Mouse (Mus musculus) urinary bladder, postnatal 14 days (tissue): ENCODE results near the gene Crnkl1.
"Not testable (repeated sequence)": the region's sequence is repeated elsewhere in the genome, so short reads cannot be mapped to it uniquely, and the experiment has no call there.

ENCODE experiments used
- DNase-seq: peaks from one replicate; pipeline ENCODE4 v3.0.0; 2021; ENCODE audit warnings: low spot score

Gene Crnkl1

DNA sequence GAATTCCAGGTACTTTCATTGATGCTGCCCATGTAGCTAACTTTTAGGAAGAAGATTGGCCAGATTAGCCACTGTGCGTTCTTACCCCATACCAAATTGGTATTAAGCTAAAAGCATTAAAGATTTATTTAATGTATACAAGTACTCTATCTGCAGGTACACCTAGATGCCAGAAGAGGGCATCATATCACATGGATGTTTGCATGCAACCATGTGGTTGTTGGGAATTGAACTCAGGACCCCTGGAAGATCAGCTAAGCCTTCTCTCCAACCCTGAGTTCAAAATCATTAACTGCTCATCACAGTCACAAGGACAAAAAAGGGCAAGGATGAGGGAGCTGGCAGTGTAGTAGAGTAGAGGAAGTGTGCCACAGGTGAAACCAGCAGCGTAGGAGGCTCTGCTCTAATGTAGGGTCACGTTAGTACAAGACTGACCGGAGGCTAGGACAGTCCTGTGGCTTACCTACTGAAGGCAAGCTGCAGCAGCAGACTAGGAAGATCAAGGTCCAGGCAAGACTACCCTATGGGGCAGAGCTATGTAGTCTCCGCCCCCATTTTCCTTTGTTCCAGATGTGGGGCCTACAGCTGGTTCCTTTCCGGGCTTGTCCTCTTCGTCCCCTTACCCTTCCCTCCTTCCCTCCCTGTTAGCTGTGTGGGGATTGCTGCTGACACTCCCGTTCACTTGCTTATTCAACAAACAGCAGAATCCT is 13.7 kb downstream of the Crnkl1 start:
- DNase-seq = no peak

DNA sequence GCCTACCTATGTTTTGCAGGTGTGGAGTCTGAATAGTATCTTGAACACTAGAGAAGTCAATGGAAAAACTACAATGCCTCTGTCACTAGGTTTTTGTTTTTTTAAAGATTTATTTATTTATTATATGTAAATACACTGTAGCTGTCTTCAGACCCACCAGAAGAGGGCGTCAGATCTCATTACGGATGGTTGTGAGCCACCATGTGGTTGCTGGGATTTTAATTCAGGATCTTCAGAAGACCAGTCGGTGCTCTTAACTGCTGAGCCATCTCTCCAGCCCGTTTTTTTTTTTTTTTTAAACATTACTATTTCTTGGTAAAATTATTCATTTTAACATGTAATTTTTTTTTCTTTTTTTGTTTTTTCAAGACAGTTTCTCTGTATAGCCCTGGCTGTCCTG is 28.9 kb downstream of the Crnkl1 start:
- DNase-seq = not testable (repeated sequence)

DNA sequence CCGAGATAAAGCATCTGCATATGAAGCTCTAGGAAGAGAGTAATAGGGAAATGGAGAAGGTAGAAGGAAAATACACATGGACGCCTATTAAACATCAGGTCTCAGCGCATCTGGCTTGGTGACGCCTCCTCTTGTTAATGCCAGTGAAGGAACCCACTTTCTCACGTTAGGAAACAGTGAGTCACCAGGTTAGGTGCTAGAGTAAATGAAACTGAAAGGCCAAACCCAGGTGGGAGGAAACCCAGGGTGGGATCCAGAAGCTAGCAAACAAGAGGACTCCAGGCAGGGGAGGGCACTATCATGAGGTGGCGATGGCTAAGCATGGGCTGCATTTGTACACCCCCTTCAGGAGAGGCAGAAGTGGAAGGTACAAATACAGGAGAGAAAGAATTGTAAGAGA is 29.7 kb downstream of the Crnkl1 start:
- DNase-seq = no peak

DNA sequence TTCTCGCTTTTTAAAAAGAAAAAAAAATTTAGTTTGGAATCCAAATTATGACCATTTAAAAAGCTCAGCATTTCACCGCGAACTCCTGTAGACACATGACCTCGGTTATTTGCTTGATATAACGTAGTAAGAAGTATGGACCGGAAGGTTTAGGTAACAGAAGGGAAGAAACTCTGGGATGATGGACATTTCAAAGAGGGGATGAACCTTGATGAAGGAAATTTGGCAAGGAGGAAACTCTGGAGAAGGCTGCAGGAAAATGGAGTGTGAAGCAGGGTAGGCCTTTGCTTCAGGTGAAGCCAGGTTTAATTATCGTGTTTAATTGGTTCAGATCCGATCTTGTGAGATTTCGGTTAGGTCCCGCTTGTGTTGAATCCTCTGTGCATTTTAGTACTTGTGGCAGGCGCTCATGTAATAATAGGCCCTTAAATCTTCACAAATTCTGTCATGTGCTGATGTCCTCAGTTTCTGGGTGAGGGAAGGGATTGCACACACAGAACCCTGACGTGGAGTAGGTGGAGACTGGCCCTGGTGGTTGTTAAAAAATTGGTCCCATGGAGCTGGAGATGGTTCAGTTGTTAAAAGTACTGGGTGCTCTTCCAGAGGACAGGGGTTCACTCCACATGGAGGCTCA is 30.7 kb downstream of the Crnkl1 start:
- no peak for DNase-seq

DNA sequence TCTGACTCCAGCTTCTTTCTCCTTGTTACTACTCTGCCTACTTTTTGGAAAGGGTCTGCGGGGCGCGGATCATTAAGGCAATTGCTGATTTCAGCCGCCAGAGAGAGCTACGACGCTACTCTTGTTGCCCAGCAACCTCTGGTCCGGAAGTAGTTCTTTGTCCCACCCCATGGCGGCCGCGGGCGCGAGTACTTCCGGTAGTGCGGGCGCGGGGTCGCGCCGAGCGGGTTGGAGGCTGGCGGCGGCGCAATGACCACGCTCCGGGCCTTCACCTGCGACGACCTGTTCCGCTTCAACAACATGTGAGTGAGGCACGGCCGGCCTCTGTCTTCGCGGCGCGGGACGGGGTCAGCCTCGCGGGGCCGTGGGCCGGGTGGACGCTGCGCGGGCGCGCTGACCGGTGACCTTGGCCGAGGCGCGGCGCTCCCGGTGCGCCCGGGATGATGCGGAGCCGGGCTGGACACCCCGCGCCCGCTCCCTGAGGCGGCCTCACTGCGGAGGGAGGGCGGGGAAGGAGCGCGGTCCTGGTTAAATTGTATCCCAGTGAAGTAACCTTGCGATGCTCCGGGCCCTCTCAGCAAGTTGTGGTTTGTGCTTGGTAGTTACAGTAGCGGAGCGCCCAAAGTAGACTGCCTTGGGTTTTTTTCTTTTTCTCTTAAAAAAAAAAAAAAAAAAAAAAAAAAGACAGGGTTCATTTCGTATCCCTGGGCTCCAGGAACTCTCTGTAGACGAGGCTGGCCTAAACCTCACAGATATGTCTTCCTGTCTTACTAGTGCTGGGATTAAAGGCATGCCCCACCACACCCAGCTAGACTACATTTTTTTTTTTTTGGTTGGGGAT is 31.5 kb downstream of the Crnkl1 start:
- peak; percentile 91 for DNase-seq

DNA sequence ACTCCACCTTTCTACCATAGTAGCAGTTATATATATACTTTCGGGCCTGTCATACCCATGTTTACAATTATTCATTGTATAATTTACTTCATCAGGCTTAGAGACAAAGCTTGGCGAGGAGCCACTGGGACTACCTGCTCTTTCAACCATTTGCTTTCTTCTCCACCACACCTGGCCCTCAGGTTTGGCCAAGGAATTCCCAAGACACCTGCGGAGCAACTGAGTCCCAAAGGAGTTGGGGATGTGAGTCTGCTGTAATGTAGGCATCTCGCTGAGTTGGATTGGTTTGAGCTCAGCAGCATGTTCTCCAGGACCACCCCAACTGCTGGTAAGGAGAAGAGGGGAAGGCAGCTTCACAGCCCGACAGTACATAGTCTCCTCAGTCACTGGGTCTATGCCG is 33.0 kb downstream of the Crnkl1 start, which contains the start of gene Naa20:
Naa20 (plus strand) TSS at position 239 of the 400 bp plus-strand sequence.
- no peak for DNase-seq

DNA sequence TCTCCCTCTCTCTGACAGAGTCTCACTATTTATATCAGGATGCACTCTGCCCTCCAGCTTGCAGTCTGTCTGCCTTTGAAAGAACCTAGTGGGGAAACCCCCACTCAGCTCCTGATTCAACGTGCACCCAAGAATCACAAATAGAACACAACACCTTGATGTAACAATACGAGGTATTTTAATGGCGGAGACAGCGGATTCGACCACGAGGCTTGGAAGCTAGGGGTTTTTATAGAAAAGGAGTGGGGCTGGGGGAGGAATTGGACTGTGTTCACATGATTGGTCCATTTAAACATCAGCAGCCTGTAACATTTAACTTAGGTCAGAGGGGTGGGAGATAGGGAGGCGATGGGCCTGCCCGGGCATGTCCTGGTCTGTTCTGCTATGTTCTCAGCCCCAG is 34.5 kb downstream of the Crnkl1 start:
- DNase-seq = not testable (repeated sequence)

DNA sequence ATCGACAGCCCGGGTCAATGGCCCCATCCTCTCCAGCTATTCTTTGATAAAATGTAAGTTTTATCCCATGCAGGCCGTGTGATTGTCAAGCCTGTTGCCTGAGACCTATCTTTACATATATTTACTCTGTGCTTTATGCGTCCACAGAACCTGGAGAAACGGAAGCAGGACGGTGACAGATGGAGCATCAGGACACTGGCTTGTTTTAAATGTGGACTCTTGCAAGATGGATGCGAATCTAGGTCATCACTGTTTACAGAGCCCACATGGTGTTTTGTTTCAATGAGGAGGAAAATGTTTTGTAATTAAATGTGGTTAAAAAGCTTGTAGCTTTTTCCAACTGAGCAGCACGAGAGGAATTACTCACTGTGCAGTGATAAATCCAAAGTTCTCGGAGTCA is 36.7 kb downstream of the Crnkl1 start:
- no peak for DNase-seq

DNA sequence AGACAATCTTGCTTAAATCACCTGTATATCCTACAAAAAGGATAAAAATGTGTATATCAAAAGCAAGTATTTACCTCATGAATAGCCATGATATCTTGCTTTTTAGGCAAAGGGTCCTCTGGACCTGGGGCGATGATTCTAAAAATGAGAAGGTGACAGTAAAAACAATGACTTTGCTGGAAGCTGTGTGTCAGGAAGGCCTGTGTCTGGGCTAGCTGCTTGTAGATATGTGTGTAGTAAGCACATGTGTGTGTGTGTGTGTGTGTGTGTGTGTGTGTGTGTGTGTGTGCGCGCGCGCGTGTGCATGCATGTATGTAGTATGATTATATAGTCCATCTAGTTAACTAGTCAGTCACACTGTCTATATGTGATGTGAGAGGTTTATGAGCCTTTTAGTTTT is 41.1 kb downstream of the Crnkl1 start:
- no peak for DNase-seq

DNA sequence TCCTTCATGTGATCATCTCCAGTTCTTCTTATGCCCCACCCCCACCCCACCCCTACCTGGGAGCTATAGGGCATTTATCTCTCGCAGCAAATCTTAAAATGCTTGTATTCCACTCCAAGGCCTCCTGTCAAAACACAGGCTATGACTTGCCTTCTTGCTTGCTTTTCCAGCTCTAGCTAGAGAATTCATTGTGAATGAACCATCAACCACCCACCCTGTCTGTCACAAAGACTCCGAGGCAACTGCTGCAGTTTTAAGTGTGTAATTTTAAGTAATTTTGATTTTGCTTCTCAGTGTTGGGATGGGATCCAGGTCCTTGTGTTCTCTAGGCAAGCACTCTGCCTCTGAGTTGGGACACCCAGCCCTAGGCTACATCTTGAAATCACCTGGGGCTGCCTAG is 44.2 kb downstream of the Crnkl1 start:
- DNase-seq = no peak

DNA sequence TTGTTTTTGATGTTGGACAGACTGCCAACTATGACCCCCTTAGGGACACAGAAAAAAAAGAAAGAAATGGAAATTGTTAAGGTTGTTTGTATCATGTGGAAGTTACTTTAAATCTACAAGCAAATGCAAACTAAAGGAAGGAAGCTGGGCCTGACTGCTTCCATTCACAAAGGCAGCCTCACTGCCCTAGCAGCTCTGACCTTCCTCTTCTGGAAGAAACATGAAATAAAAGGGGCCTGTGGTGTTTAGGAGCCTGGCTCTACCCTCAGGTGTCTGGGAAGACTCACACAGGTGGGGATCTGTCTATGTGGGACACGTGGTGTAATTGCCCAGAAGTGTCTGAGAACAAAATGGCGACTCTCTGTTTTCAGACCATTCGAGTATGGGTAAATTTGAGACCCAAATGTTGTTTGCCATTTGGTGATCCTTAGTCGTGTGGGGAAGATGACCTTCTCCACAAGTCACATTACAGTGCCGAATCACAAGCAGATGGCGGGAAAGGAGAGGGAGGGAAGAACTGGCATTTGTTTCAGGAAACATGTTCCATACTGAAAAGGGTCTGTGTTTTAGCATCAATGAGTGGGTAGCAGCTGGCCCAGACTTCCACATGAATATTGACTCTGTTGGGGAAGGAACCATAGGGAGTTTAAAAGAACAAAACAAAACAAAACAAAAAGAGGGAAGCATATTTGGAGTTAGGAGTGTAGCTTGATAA is 45.9 kb downstream of the Crnkl1 start:
- DNase-seq = no peak

DNA sequence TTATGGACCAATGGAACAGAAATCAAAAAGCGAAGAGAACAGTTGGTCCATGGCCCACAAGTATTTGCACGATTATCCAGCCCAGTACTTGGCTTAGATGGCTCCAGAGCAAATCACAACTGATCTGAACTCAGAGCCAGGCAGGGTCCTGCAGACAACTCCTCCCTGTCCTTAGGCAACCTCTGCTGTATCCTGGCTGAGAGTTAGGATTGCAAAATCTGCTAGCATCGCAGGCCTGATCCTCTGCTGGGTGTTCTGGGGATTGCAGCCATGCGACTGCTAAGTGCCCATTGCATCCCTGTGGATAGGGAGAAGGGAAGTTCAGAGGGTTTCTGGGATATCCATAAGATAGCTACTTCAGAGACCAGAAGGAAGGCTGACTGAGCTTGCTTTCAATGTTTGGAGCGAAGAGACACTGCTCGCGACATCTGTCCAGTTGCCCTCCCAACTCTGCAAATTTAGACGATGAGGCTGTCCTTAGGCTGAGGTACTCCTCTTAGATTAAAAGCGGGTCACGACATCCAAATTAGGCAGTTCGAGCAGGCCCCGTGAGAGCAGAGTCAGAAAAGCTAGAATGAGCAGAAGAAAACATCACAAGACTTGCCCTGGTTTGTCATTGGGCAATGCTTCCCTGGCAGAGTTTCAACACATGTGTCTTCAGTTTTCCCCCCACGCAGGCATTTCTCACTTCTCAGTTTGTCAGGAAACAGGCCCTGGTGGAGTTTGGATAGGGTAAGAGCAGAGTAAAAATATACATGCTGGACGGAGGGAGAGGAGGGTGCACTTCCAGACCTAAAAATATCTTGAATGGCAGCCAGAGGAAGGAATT is 46.7 kb downstream of the Crnkl1 start:
- peak; percentile 60 for DNase-seq

DNA sequence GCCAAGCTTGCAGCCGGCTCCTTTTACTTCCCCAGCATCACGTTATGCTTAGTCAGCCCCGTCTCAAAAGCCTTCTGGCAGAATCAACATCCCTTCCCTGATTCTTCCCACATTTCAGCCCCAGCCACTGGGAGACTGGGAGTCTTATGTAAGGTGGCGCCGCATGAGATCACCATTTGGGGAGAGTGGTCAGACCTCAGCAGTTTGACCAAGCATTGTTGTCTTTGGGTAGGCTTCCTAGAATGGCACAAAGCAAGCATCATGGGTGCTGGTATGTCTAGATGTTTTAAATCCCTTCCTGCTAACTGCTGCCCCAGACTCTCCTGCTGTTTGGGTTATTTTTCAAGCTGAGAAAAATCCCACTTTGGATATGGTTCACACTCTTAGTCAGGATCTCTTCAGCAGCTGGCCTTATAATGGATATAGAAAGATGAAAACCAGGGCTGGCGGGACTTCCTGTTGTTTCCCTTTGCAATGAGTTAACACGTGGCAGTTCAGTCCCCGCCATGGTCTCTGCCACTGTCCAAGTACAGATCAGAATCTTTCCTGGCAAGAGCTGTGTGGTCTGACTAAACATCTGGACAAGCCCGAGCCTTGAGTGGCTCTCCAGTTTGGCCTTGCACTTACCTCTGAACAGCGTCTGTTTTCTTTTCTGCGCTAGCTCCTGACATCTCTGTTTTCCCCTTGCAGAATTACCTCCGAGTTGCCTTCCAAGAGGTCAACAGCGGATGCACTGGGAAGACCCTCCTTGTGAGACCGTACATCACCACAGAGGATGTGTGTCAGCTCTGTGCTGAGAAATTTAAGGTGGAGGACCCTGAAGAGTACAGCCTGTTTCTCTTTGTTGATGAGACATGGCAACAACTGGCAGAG is 49.7 kb downstream of the Crnkl1 start:
- DNase-seq = peak; percentile 60

DNA sequence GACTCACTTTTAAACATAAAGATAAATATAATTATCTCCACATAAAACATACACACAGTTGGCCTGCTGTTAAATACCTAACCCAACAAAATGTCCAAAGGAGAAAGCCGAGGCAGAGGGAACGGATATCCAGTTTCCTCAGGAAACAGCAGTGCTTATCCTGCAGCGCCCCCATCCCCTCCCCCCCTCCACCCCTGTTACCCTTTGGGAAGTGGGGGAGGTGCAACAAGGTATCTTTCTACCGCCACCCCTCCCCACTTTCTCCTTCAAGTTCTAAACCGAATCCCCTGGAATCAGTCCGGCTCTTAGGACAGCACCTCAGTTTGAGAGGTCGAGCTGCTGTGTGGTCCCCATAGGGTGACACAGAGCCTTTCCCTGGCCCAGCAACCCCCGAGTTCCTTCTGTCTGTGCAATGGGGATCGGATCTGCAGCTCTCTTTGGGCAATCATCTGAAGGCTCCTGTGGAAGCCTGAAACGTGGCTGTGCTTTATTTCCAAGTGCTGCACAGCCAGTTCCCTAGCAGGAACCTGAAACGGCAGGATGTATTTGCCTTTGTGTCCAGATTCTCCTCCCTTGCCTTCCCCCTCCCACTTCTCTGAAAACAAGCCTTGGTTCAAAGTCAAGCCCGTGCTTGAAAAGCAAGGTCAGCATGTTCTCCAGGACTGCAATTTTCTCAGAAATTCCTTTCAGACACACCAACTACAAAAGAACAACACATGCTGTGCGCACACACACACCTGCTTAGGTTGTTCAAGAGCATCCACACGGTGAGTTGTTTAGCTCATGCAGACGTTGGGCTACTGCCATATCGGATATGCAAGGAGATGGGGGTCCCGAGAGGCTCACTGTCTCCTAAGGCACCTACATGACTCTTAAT is 50.5 kb downstream of the Crnkl1 start:
- DNase-seq = peak; percentile 45

DNA sequence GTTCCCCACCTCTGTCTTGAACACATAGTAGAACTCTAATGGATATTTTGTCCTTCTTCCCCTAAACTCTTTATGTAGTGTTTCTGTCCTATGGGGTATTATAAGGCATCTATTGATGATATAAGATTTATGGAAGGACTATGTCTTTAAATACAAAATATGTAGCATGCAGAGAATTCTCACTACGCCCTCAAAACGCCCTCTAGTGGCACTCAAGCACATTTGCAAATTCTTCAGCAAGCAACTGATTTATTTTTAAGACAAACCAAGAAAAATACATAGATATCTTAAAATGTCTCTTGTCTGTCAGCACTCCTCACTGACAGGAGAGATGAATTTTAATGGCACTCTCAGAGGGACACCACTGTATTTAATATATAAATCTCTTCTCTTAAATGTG is 52.4 kb downstream of the Crnkl1 start:
- no peak for DNase-seq

DNA sequence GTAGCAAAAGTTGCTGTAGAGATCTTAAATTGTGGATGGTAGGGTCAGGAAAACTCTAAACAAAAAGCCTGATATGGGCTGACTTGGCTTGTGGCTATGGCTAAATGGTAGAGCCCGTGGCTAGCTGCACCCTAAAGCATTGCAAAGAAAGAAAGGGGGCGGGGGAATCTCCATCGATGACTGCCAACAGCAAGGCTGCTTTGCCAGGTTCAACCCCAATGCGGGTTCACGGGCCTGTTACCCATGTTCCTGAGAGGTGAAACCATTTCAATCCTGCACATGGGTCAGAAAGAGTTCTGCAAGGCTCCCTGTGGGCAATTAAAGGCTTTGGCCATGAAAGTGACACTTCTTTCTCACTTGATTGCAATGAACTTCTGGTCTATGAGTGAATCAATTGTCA is 52.9 kb downstream of the Crnkl1 start:
- no peak for DNase-seq

DNA sequence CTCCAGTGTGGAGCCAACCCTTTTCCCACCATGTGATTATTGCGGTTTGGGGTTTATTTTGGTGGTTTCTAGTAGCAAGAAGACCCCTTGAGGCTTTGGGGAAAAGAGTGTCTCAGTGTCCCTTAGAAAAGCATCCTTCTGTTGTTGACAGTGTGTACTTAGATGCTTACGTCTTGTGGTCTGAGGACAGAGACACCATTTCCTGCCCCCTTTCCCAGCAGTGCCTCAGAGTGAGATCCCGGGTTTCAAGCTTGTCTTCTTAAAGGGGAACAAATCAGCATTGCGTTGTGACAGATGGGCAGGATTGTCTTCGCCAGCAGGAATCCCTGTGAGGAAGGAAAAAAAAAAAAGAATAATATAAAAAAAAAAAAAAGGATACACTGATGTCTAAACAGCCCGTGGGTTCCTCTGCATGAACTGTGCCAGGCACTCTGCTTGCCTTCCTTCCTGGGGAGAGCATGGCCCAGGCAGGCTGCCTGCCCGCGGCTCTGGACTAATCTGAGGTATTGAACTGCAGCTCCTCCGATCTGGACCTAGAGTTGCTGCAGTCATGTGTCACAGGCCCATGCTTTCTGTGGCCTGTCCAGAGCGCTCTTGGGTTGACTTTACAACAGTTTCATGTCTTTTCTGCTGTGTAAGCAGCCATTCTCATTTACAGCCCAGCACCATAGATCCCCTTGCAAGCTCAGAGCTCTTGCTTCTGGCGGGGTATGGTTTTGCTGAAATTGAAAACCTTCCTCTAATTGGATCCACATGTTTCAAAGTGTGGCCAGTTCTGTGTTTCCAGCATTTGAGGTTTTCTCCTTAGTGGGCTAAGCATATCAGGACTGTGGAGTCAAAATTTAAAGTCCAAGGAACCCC is 53.7 kb downstream of the Crnkl1 start:
- DNase-seq = no peak

DNA sequence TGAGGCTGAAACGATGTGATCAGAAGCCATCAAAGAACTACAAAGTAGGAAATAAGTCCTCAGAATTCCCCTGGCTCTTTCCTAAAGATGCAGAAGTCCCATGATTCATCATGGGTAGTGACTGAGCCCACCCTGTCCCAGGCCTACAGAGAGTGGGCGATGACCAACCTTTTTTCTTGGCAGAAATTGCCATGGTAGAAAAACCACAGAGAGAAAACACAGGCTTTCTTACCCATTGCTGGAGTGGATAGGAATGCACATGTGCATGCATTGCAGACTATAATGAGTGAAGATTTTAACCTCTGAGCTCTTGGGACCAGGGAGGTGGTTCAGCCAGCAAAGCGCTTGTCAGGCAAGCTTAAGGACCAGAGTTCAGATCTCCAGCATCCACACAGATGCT is 57.6 kb downstream of the Crnkl1 start:
- DNase-seq = no peak
